In genomic region chr1:132186303-132186702, GRCm38 (mm10) we compare ENCODE assay signal across 29 mouse cellular contexts. TPM values are rescaled to one million over a fixed set of nuclear protein-coding genes. Genes with fewer than 3 reads are reported as not detected.
"Had no signal": no experiment of that assay in that cellular context is flagged by ENCODE, and none has a peak within 500 bp of the region (broad histone marks: within the 10 kb centered on the region; RNA-seq: fewer than 3 reads in every experiment).

No protein-coding gene starts in this region.

- H3K27ac ChIP-seq: left cerebral cortex, adult 2 months; liver, embryonic 13.5 days; macrophage; stomach, postnatal 0 days had no signal

- ATAC-seq: intestine, embryonic 16.5 days had no signal

- H3K36me3 ChIP-seq: liver, embryonic 13.5 days had no signal

- H3K4me3 ChIP-seq: left cerebral cortex, adult 2 months; liver, embryonic 13.5 days; megakaryocyte, embryonic 14.5 days had no signal

- DNase-seq: kidney, adult 18-20 months; kidney, adult 9 months; kidney, postnatal 14 days; kidney, postnatal 4 days; liver, embryonic 13.5 days; lung, adult 2 months; midbrain, embryonic 14.5 days; thymus, adult 2 months; thymus, postnatal 14 days; thymus, postnatal 4 days had no signal

- H3K9me3 ChIP-seq: liver, embryonic 13.5 days; megakaryocyte, embryonic 14.5 days had no signal

RNA-seq across cellular contexts. Expression of gene Lemd1, which starts 4.9 kb away (rescaled TPM):
- total RNA-seq: liver, adult 2 months had no signal
- polyA plus RNA-seq: intestine, embryonic 16.5 days; liver, adult 2 months; liver, embryonic 13.5 days; liver, embryonic 16.5 days; lung, adult 2 months; macrophage; spleen, adult 2 months; thymus, adult 2 months had no signal

RNA-seq across cellular contexts. Expression of gene AC124108.1, which starts 5.0 kb away (rescaled TPM):
- total RNA-seq: liver, adult 2 months had no signal
- polyA plus RNA-seq: liver, adult 2 months; liver, embryonic 13.5 days; liver, embryonic 16.5 days; lung, adult 2 months; macrophage; small intestine, adult 2 months; spleen, adult 2 months; thymus, adult 2 months had no signal

RNA-seq across cellular contexts. Expression of gene Gm10188, which starts 43.3 kb away (rescaled TPM):
- total RNA-seq: layer of hippocampus, postnatal 10 days; left cerebral cortex, adult 2 months; left cerebral cortex, postnatal 10 days; left cerebral cortex, postnatal 36 days; liver, adult 2 months; midbrain, postnatal 0 days had no signal
- polyA plus RNA-seq: intestine, embryonic 16.5 days; kidney, embryonic 16.5 days; limb, embryonic 11.5 days; limb, embryonic 14.5 days; liver, adult 2 months; liver, embryonic 13.5 days; liver, embryonic 16.5 days; lung, adult 2 months; lung, embryonic 16.5 days; macrophage; neural tube, embryonic 11.5 days; small intestine, adult 2 months; spleen, adult 2 months; stomach, embryonic 14.5 days; stomach, postnatal 0 days; thymus, adult 2 months had no signal
